ENCODE assay signal across 9 mouse cellular contexts in the genomic region with DNA sequence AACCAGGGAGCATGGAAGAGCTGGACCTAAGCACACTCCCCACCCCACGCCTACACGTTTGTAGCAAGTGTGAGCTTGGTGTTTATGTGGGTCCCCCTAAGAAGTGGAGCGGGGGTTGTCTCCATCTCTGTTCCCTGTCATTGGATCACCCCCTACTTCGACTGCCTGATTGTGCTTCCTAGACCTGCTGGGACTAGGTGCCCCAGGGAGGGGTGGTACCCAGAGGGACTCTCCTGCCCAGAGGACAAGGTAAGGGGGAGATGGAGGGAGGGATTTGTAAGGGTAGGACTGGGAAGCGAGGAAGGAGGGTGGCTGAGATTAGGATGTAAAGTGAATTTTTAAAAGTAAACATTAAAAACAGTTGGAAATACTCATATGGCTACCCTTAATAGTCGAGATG. TPM values are rescaled to one million over a fixed set of nuclear protein-coding genes. Genes with fewer than 3 reads are reported as not detected.
DNase-seq lines count a peak whose midpoint lies in the region; ATAC-seq lines count a peak whose summit lies in the region.
"Had no signal": no experiment of that assay in that cellular context is flagged by ENCODE, and none has a peak within 500 bp of the region (broad histone marks: within the 10 kb centered on the region; RNA-seq: fewer than 3 reads in every experiment).

No protein-coding gene starts in this region.

- H3K4me3 ChIP-seq in kidney, embryonic 14.5 days (ENCODE audit: low read length) = peak overlapping the region; percentile 73
- peak overlapping the region; percentile 70 for H3K4me3 ChIP-seq in embryonic facial prominence, embryonic 12.5 days
- H3K4me3 ChIP-seq in hindbrain, embryonic 16.5 days (ENCODE audit: low read length) = peak overlapping the region; percentile 62
- peak overlapping the region; percentile 59 for H3K4me3 ChIP-seq in midbrain, embryonic 16.5 days (ENCODE audit: low read depth, low read length)

- intact Hi-C loops in left cerebral cortex, postnatal 14 days (cut with DNase I) = no loop called here

- DNase-seq in kidney, postnatal 36 days = no peak
- no peak for DNase-seq in left cerebral cortex, postnatal 14 days (ENCODE audit: low spot score in 2 of 2)
- DNase-seq in urinary bladder, postnatal 36 days (ENCODE audit: low spot score in 2 of 2) = no peak

- H3K27ac ChIP-seq in kidney, embryonic 14.5 days (ENCODE audit: low read depth, low read length) = no peak overlapping the region
- H3K27ac ChIP-seq in embryonic facial prominence, embryonic 12.5 days = peak overlapping the region; percentile 87; the same call in 1 of the 2 replicates
- no peak overlapping the region for H3K27ac ChIP-seq in hindbrain, embryonic 16.5 days (ENCODE audit: low read depth, low read length)
- no peak overlapping the region for H3K27ac ChIP-seq in midbrain, embryonic 16.5 days (ENCODE audit: low read length)

- peak overlapping the region; percentile 69 for H3K4me2 ChIP-seq in kidney, embryonic 14.5 days (replicated peaks; ENCODE audit: low read depth, low read length)
- peak overlapping the region; percentile 83 for H3K4me2 ChIP-seq in embryonic facial prominence, embryonic 12.5 days (replicated peaks)
- H3K4me2 ChIP-seq in hindbrain, embryonic 16.5 days (ENCODE audit: low read length) = peak overlapping the region; percentile 72
- peak overlapping the region; percentile 97 for H3K4me2 ChIP-seq in midbrain, embryonic 16.5 days (ENCODE audit: low read length)

- peaks cover 11% of the 10 kb centered on the region for H3K4me1 ChIP-seq in kidney, embryonic 14.5 days (ENCODE audit: control insufficient read depth, insufficient read depth, low read length)
- H3K4me1 ChIP-seq in embryonic facial prominence, embryonic 12.5 days = peaks cover 27% of the 10 kb centered on the region
- peaks cover 27% of the 10 kb centered on the region for H3K4me1 ChIP-seq in hindbrain, embryonic 16.5 days (ENCODE audit: control insufficient read depth, insufficient read depth, low read depth, low read length)
- H3K4me1 ChIP-seq in midbrain, embryonic 16.5 days (ENCODE audit: control insufficient read depth, insufficient read depth, low read length) = peaks cover 28% of the 10 kb centered on the region

- no peaks in the 10 kb centered on the region for H3K27me3 ChIP-seq in kidney, embryonic 14.5 days (ENCODE audit: control insufficient read depth, insufficient read depth, low read length)
- H3K27me3 ChIP-seq in embryonic facial prominence, embryonic 12.5 days = no peaks in the 10 kb centered on the region
- H3K27me3 ChIP-seq in hindbrain, embryonic 16.5 days (replicated peaks; ENCODE audit: control insufficient read depth, insufficient read depth, low read length) = no peaks in the 10 kb centered on the region
- H3K27me3 ChIP-seq in midbrain, embryonic 16.5 days (ENCODE audit: control insufficient read depth, insufficient read depth, low read depth, low read length) = no peaks in the 10 kb centered on the region

- H3K9ac ChIP-seq in kidney, embryonic 14.5 days (ENCODE audit: low read depth, low read length) = peak overlapping the region; percentile 78
- peak overlapping the region; percentile 74 for H3K9ac ChIP-seq in embryonic facial prominence, embryonic 12.5 days
- H3K9ac ChIP-seq in hindbrain, embryonic 16.5 days (ENCODE audit: low read depth, low read length) = peak overlapping the region; percentile 70
- H3K9ac ChIP-seq in midbrain, embryonic 16.5 days (ENCODE audit: low read depth, low read length) = peak overlapping the region; percentile 74

- 0 out of 2 replicates have a peak, but pooled peaks cover 5% of the 10 kb centered on the region for H3K9me3 ChIP-seq in kidney, embryonic 14.5 days (ENCODE audit: control insufficient read depth, low read length)
- peaks cover 5% of the 10 kb centered on the region; the same call in 1 of the 2 replicates for H3K9me3 ChIP-seq in embryonic facial prominence, embryonic 12.5 days
- H3K9me3 ChIP-seq in hindbrain, embryonic 16.5 days (ENCODE audit: control insufficient read depth, low read length) = no peaks in the 10 kb centered on the region
- no peaks in the 10 kb centered on the region for H3K9me3 ChIP-seq in midbrain, embryonic 16.5 days (replicated peaks; ENCODE audit: control insufficient read depth, low read length, poor library complexity, severe bottlenecking)

- 12% methylated on average over 6 of the region's 6 CpGs for WGBS in kidney, embryonic 14.5 days
- 6% methylated on average over 6 of the region's 6 CpGs for WGBS in embryonic facial prominence, embryonic 12.5 days
- WGBS in hindbrain, embryonic 16.5 days = 14% methylated on average over 6 of the region's 6 CpGs
- WGBS in midbrain, embryonic 16.5 days = 15% methylated on average over 6 of the region's 6 CpGs

- peaks cover 23% of the 10 kb centered on the region for H3K36me3 ChIP-seq in kidney, embryonic 14.5 days (ENCODE audit: control insufficient read depth, insufficient read depth, low read length)
- H3K36me3 ChIP-seq in embryonic facial prominence, embryonic 12.5 days = peaks cover 26% of the 10 kb centered on the region
- H3K36me3 ChIP-seq in hindbrain, embryonic 16.5 days (ENCODE audit: control insufficient read depth, insufficient read depth, low read length) = peaks cover 19% of the 10 kb centered on the region
- peaks cover 21% of the 10 kb centered on the region for H3K36me3 ChIP-seq in midbrain, embryonic 16.5 days (ENCODE audit: control insufficient read depth, insufficient read depth, low read length)

- no peak; the same call in 1 of the 2 replicates for ATAC-seq in kidney, embryonic 14.5 days (ENCODE audit: low FRiP score, low TSS enrichment)
- no peak for ATAC-seq in embryonic facial prominence, embryonic 12.5 days (ENCODE audit: insufficient number of reproducible peaks, insufficient read depth, low FRiP score, low TSS enrichment)
- ATAC-seq in hindbrain, embryonic 16.5 days = no peak
- ATAC-seq in midbrain, embryonic 16.5 days = no peak
- ATAC-seq in CD4-positive, CD25-positive, alpha-beta regulatory T cell, adult 4 months = no peak

RNA-seq across cellular contexts. Expression of gene Gm26920, which starts 0.8 kb away (rescaled TPM):
- polyA plus RNA-seq in kidney, embryonic 14.5 days (2014; fragmentation: Nextera tagmentation; extraction: Ambion mirVana) = 0.58 and 1.9 TPM in 2 replicates
- 3.3 and 4.4 TPM in 2 replicates for polyA plus RNA-seq in embryonic facial prominence, embryonic 12.5 days (2016; fragmentation: Nextera tagmentation; extraction: Ambion mirVana)
- polyA plus RNA-seq in hindbrain, embryonic 16.5 days (2015; fragmentation: Nextera tagmentation; extraction: Ambion mirVana) = 0.80 and 1.5 TPM in 2 replicates
- 2.0 and 3.2 TPM in 2 replicates for polyA plus RNA-seq in midbrain, embryonic 16.5 days (2015; fragmentation: Nextera tagmentation; extraction: Ambion mirVana)
- polyA plus RNA-seq in CD4-positive, CD25-positive, alpha-beta regulatory T cell, adult 4 months (2017; shearing (Covaris generic)) = 1 to 10 TPM; 1.5 to 3.6 TPM
- under 1 TPM in 1 of 2 experiments, not detected in 1; 0.59 TPM for total RNA-seq in left cerebral cortex, postnatal 14 days (2021)
- total RNA-seq: megakaryocyte progenitor cell, adult 5-6 weeks had no signal

RNA-seq across cellular contexts. Expression of gene Zfp566, which starts 0.9 kb away (rescaled TPM):
- 13.8 and 14.4 TPM in 2 replicates for polyA plus RNA-seq in kidney, embryonic 14.5 days (2014; fragmentation: Nextera tagmentation; extraction: Ambion mirVana)
- polyA plus RNA-seq in embryonic facial prominence, embryonic 12.5 days (2016; fragmentation: Nextera tagmentation; extraction: Ambion mirVana) = 16.3 and 19.5 TPM in 2 replicates
- 14.4 and 14.9 TPM in 2 replicates for polyA plus RNA-seq in hindbrain, embryonic 16.5 days (2015; fragmentation: Nextera tagmentation; extraction: Ambion mirVana)
- 18.1 and 18.7 TPM in 2 replicates for polyA plus RNA-seq in midbrain, embryonic 16.5 days (2015; fragmentation: Nextera tagmentation; extraction: Ambion mirVana)
- 10 to 100 TPM; 11.6 to 12.0 TPM for polyA plus RNA-seq in CD4-positive, CD25-positive, alpha-beta regulatory T cell, adult 4 months (2017; shearing (Covaris generic))
- 1 to 10 TPM; 5.6 to 6.5 TPM for total RNA-seq in left cerebral cortex, postnatal 14 days (2021)

RNA-seq across cellular contexts. Expression of gene Zfp260, which starts 5.2 kb away (rescaled TPM):
- 98.2 and 125 TPM in 2 replicates for polyA plus RNA-seq in kidney, embryonic 14.5 days (2014; fragmentation: Nextera tagmentation; extraction: Ambion mirVana)
- 148 and 151 TPM in 2 replicates for polyA plus RNA-seq in embryonic facial prominence, embryonic 12.5 days (2016; fragmentation: Nextera tagmentation; extraction: Ambion mirVana)
- polyA plus RNA-seq in hindbrain, embryonic 16.5 days (2015; fragmentation: Nextera tagmentation; extraction: Ambion mirVana) = 69.0 and 75.5 TPM in 2 replicates
- 79.5 and 87.9 TPM in 2 replicates for polyA plus RNA-seq in midbrain, embryonic 16.5 days (2015; fragmentation: Nextera tagmentation; extraction: Ambion mirVana)
- polyA plus RNA-seq in CD4-positive, CD25-positive, alpha-beta regulatory T cell, adult 4 months (2017; shearing (Covaris generic)) = 10 to 100 TPM; 74.8 to 96.0 TPM
- 10 to 100 TPM; 54.8 to 67.7 TPM for total RNA-seq in left cerebral cortex, postnatal 14 days (2021)

RNA-seq across cellular contexts. Expression of gene Zfp82, which starts 16.7 kb away (rescaled TPM):
- 3.5 and 5.7 TPM in 2 replicates for polyA plus RNA-seq in kidney, embryonic 14.5 days (2014; fragmentation: Nextera tagmentation; extraction: Ambion mirVana)
- 5.2 and 7.7 TPM in 2 replicates for polyA plus RNA-seq in embryonic facial prominence, embryonic 12.5 days (2016; fragmentation: Nextera tagmentation; extraction: Ambion mirVana)
- 11.6 and 13.8 TPM in 2 replicates for polyA plus RNA-seq in hindbrain, embryonic 16.5 days (2015; fragmentation: Nextera tagmentation; extraction: Ambion mirVana)
- 10.2 and 13.4 TPM in 2 replicates for polyA plus RNA-seq in midbrain, embryonic 16.5 days (2015; fragmentation: Nextera tagmentation; extraction: Ambion mirVana)
- polyA plus RNA-seq in CD4-positive, CD25-positive, alpha-beta regulatory T cell, adult 4 months (2017; shearing (Covaris generic)) = 10 to 100 TPM in 1 of 2 experiments, 1 to 10 TPM in 1; 8.6 to 11.9 TPM
- total RNA-seq in left cerebral cortex, postnatal 14 days (2021) = 1 to 10 TPM; 2.7 to 4.3 TPM

RNA-seq across cellular contexts. Expression of gene Zfp382, which starts 32.3 kb away (rescaled TPM):
- polyA plus RNA-seq in kidney, embryonic 14.5 days (2014; fragmentation: Nextera tagmentation; extraction: Ambion mirVana) = 5.2 and 6.1 TPM in 2 replicates
- 13.1 and 16.3 TPM in 2 replicates for polyA plus RNA-seq in embryonic facial prominence, embryonic 12.5 days (2016; fragmentation: Nextera tagmentation; extraction: Ambion mirVana)
- polyA plus RNA-seq in hindbrain, embryonic 16.5 days (2015; fragmentation: Nextera tagmentation; extraction: Ambion mirVana) = 23.7 and 26.9 TPM in 2 replicates
- polyA plus RNA-seq in midbrain, embryonic 16.5 days (2015; fragmentation: Nextera tagmentation; extraction: Ambion mirVana) = 24.5 and 26.6 TPM in 2 replicates
- polyA plus RNA-seq in CD4-positive, CD25-positive, alpha-beta regulatory T cell, adult 4 months (2017; shearing (Covaris generic)) = 10 to 100 TPM; 13.2 to 20.3 TPM
- total RNA-seq in left cerebral cortex, postnatal 14 days (2021) = 10 to 100 TPM; 29.8 to 35.3 TPM
